Mouse (Mus musculus) brain, embryonic 14.5 days (tissue): ENCODE results near the gene Agrp.

ENCODE experiments used
- CTCF ChIP-seq: fragments of 200-500 bp; IDR thresholded peaks from 2 replicates; pipeline ENCODE4 v1.5.1; 2012; ENCODE audit warnings: inconsistent platforms, mild to moderate bottlenecking, moderate library complexity, borderline replicate concordance; ENCODE audit not compliant: insufficient read depth, insufficient read length; ENCODE audit errors: extremely low read depth
- POLR2A ChIP-seq: fragments of 200-500 bp; IDR thresholded peaks from 2 replicates; pipeline ENCODE4 v1.6.1; 2012; ENCODE audit warnings: mild to moderate bottlenecking, inconsistent platforms, borderline replicate concordance; ENCODE audit not compliant: poor library complexity, insufficient read depth, insufficient read length, severe bottlenecking; ENCODE audit errors: extremely low read depth

DNA sequence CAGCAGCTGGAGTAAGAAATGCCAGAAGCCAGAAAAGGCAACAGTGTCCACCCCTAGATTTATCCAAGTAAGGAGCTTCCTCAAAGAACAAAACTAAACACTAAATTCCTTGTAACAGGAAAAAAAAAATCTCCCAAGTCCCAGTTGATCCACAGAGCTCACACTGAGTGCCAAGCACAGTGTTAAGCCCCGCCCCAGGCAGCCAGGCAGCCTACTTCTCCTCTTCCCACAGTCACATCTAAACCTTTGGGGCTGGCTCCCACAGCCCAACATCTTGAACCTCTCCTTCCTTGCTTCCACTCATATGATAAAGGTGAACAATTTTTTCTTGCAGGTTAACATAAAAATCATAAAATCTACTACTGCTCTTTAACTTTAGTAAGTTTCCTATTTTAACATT is 73.3 kb downstream of the Agrp start:
- TF ChIP-seq CTCF (no peak), POLR2A (no peak)
